ENCODE assay signal across 8 mouse cellular contexts in genomic region chr8:71379512-71380075, GRCm38 (mm10). TPM values are rescaled to one million over a fixed set of nuclear protein-coding genes. Genes with fewer than 3 reads are reported as not detected.
DNase-seq lines count a peak whose midpoint lies in the region; ATAC-seq and TF ChIP-seq lines count a peak whose summit lies in the region.

No protein-coding gene starts in this region.

- H3K9ac ChIP-seq in heart, embryonic 11.5 days (ENCODE audit: low read depth, low read length) = peak overlapping the region; percentile 81
- H3K9ac ChIP-seq in embryonic facial prominence, embryonic 12.5 days = peak overlapping the region; percentile 81
- H3K9ac ChIP-seq in midbrain, embryonic 14.5 days (replicated peaks; ENCODE audit: low read length) = peak overlapping the region; percentile 74; the same call in 1 of the 2 replicates

- peaks cover 38% of the 10 kb centered on the region for H3K4me1 ChIP-seq in heart, embryonic 11.5 days (ENCODE audit: control insufficient read depth, insufficient read depth, low read length)
- peaks cover 39% of the 10 kb centered on the region for H3K4me1 ChIP-seq in embryonic facial prominence, embryonic 12.5 days
- peaks cover 48% of the 10 kb centered on the region for H3K4me1 ChIP-seq in kidney, adult 2 months (ENCODE audit: control insufficient read depth, insufficient read depth, low read length)
- peaks cover 56% of the 10 kb centered on the region for H3K4me1 ChIP-seq in midbrain, embryonic 14.5 days (ENCODE audit: control insufficient read depth, insufficient read depth, low read length)

- WGBS in heart, embryonic 11.5 days (ENCODE audit: insufficient replicate concordance) = 48% methylated on average over 3 of the region's 3 CpGs
- 36% methylated on average over 3 of the region's 3 CpGs for WGBS in embryonic facial prominence, embryonic 12.5 days
- WGBS in kidney, adult 2 months = 31% methylated on average over 3 of the region's 3 CpGs
- WGBS in midbrain, embryonic 14.5 days = 20% methylated on average over 3 of the region's 3 CpGs

- intact Hi-C loops in left cerebral cortex, postnatal 4 days (cut with DNase I) = no loop called here

- peak overlapping the region; percentile 74 for H3K4me3 ChIP-seq in heart, embryonic 11.5 days (ENCODE audit: low read depth, low read length)
- H3K4me3 ChIP-seq in embryonic facial prominence, embryonic 12.5 days = peak overlapping the region; percentile 71
- H3K4me3 ChIP-seq in kidney, adult 2 months (ENCODE audit: insufficient read depth, low read depth, low read length) = peak overlapping the region; percentile 95
- H3K4me3 ChIP-seq in midbrain, embryonic 14.5 days (replicated peaks; ENCODE audit: low read depth, low read length) = peak overlapping the region; percentile 70

- peaks cover 14% of the 10 kb centered on the region for H3K36me3 ChIP-seq in heart, embryonic 11.5 days (ENCODE audit: control insufficient read depth, insufficient read depth, low read length)
- H3K36me3 ChIP-seq in embryonic facial prominence, embryonic 12.5 days = peaks cover 19% of the 10 kb centered on the region; the same call in 1 of the 2 replicates
- H3K36me3 ChIP-seq in kidney, adult 2 months (ENCODE audit: control insufficient read depth, insufficient read depth, low read length) = 0 out of 2 replicates have a peak, but pooled peaks cover under 1% of the 10 kb centered on the region
- H3K36me3 ChIP-seq in midbrain, embryonic 14.5 days (ENCODE audit: control insufficient read depth, insufficient read depth, low read length) = peaks cover 3% of the 10 kb centered on the region; the same call in 1 of the 2 replicates

- no peak overlapping the region for H3K27ac ChIP-seq in heart, embryonic 11.5 days (ENCODE audit: low read depth, low read length)
- no peak overlapping the region for H3K27ac ChIP-seq in embryonic facial prominence, embryonic 12.5 days
- H3K27ac ChIP-seq in kidney, adult 2 months (ENCODE audit: insufficient read depth, low read depth, low read length) = 0 out of 2 replicates have a peak overlapping the region, but pooled peaks have one; percentile 95
- H3K27ac ChIP-seq in midbrain, embryonic 14.5 days (replicated peaks; ENCODE audit: low read depth, low read length) = no peak overlapping the region

- peaks cover 2% of the 10 kb centered on the region; the same call in 1 of the 2 replicates for H3K27me3 ChIP-seq in heart, embryonic 11.5 days (ENCODE audit: control insufficient read depth, insufficient read depth, low read length)
- peaks cover 5% of the 10 kb centered on the region; the same call in 1 of the 2 replicates for H3K27me3 ChIP-seq in embryonic facial prominence, embryonic 12.5 days
- no peaks in the 10 kb centered on the region for H3K27me3 ChIP-seq in kidney, adult 2 months (replicated peaks; ENCODE audit: control insufficient read depth, insufficient read depth, low read length)
- peaks cover 7% of the 10 kb centered on the region; the same call in 1 of the 2 replicates for H3K27me3 ChIP-seq in midbrain, embryonic 14.5 days (ENCODE audit: control insufficient read depth, insufficient read depth, low read length)

- TF ChIP-seq POLR2A in kidney, adult 2 months (IDR thresholded peaks at IDR 0.05; ENCODE audit: low read depth, low read length) = no peak

- ATAC-seq in heart, embryonic 11.5 days (replicated peaks; ENCODE audit: insufficient number of reproducible peaks, low FRiP score, low TSS enrichment) = no peak
- no peak for ATAC-seq in embryonic facial prominence, embryonic 12.5 days (ENCODE audit: insufficient number of reproducible peaks, insufficient read depth, low FRiP score, low TSS enrichment)
- no peak for ATAC-seq in midbrain, embryonic 14.5 days (ENCODE audit: low FRiP score, low TSS enrichment)
- no peak for ATAC-seq in CD4-positive, CD25-positive, alpha-beta regulatory T cell, adult 4 months

- no peaks in the 10 kb centered on the region for H3K9me3 ChIP-seq in heart, embryonic 11.5 days (replicated peaks; ENCODE audit: control insufficient read depth, low read length)
- H3K9me3 ChIP-seq in embryonic facial prominence, embryonic 12.5 days = no peaks in the 10 kb centered on the region
- H3K9me3 ChIP-seq in midbrain, embryonic 14.5 days (ENCODE audit: control insufficient read depth, low read length) = no peaks in the 10 kb centered on the region

- no peak for TF ChIP-seq CTCF in kidney, adult 2 months (conservative IDR thresholded peaks at IDR 0.05; ENCODE audit: insufficient read depth, insufficient read length, low read depth, low read length)

- DNase-seq in heart, adult 11 months = no peak
- DNase-seq in kidney, adult 2 months = peak; percentile 70
- DNase-seq in midbrain, embryonic 14.5 days = no peak
- DNase-seq in spleen, adult 12 weeks (ENCODE audit: low spot score) = no peak
- DNase-seq in left cerebral cortex, postnatal 4 days = no peak

- H3K4me2 ChIP-seq in heart, embryonic 11.5 days = peak overlapping the region; percentile 67
- H3K4me2 ChIP-seq in embryonic facial prominence, embryonic 12.5 days (replicated peaks) = peak overlapping the region; percentile 96
- H3K4me2 ChIP-seq in midbrain, embryonic 14.5 days (ENCODE audit: low read length) = peak overlapping the region; percentile 99

RNA-seq across cellular contexts. Expression of gene Nr2f6, which starts 2.2 kb away (rescaled TPM):
- polyA plus RNA-seq in heart, embryonic 11.5 days (2014; fragmentation: Nextera tagmentation; extraction: Ambion mirVana) = 45.7 and 47.2 TPM in 2 replicates
- 71.0 and 72.7 TPM in 2 replicates for polyA plus RNA-seq in embryonic facial prominence, embryonic 12.5 days (2016; fragmentation: Nextera tagmentation; extraction: Ambion mirVana)
- 177 and 264 TPM in 2 replicates for polyA plus RNA-seq in kidney, adult 2 months (2012; rRNA removed)
- 24.9 and 29.4 TPM in 2 replicates for polyA plus RNA-seq in midbrain, embryonic 14.5 days (2014; fragmentation: Nextera tagmentation; extraction: Ambion mirVana)
- total RNA-seq in left cerebral cortex, postnatal 4 days (2021) = 10 to 100 TPM; 32.2 to 33.1 TPM
- polyA plus RNA-seq in CD4-positive, CD25-positive, alpha-beta regulatory T cell, adult 4 months (2017; shearing (Covaris generic)) = under 1 TPM in 1 of 2 experiments, not detected in 1; 0.36 TPM

RNA-seq across cellular contexts. Expression of gene Ocel1, which starts 8.5 kb away (rescaled TPM):
- polyA plus RNA-seq in heart, embryonic 11.5 days (2014; fragmentation: Nextera tagmentation; extraction: Ambion mirVana) = 2.7 and 2.9 TPM in 2 replicates
- 5.4 and 5.6 TPM in 2 replicates for polyA plus RNA-seq in embryonic facial prominence, embryonic 12.5 days (2016; fragmentation: Nextera tagmentation; extraction: Ambion mirVana)
- polyA plus RNA-seq in kidney, adult 2 months (2012; rRNA removed) = 12.5 and 14.2 TPM in 2 replicates
- polyA plus RNA-seq in midbrain, embryonic 14.5 days (2014; fragmentation: Nextera tagmentation; extraction: Ambion mirVana) = 4.2 and 4.3 TPM in 2 replicates
- 10 to 100 TPM; 17.9 to 18.5 TPM for total RNA-seq in left cerebral cortex, postnatal 4 days (2021)
- polyA plus RNA-seq in CD4-positive, CD25-positive, alpha-beta regulatory T cell, adult 4 months (2017; shearing (Covaris generic)) = 1 to 10 TPM; 3.9 to 4.1 TPM

RNA-seq across cellular contexts. Expression of gene Use1, which starts 12.9 kb away (rescaled TPM):
- 73.3 and 80.7 TPM in 2 replicates for polyA plus RNA-seq in heart, embryonic 11.5 days (2014; fragmentation: Nextera tagmentation; extraction: Ambion mirVana)
- polyA plus RNA-seq in embryonic facial prominence, embryonic 12.5 days (2016; fragmentation: Nextera tagmentation; extraction: Ambion mirVana) = 85.4 and 89.2 TPM in 2 replicates
- 111 and 127 TPM in 2 replicates for polyA plus RNA-seq in kidney, adult 2 months (2012; rRNA removed)
- polyA plus RNA-seq in midbrain, embryonic 14.5 days (2014; fragmentation: Nextera tagmentation; extraction: Ambion mirVana) = 121 TPM in 2 replicates
- 100 to 1,000 TPM; 116 to 117 TPM for total RNA-seq in left cerebral cortex, postnatal 4 days (2021)
- 100 to 1,000 TPM; 292 to 321 TPM for polyA plus RNA-seq in CD4-positive, CD25-positive, alpha-beta regulatory T cell, adult 4 months (2017; shearing (Covaris generic))

RNA-seq across cellular contexts. Expression of gene Ushbp1, which starts 16.0 kb away (rescaled TPM):
- 3.0 and 4.3 TPM in 2 replicates for polyA plus RNA-seq in heart, embryonic 11.5 days (2014; fragmentation: Nextera tagmentation; extraction: Ambion mirVana)
- 8.6 and 8.9 TPM in 2 replicates for polyA plus RNA-seq in embryonic facial prominence, embryonic 12.5 days (2016; fragmentation: Nextera tagmentation; extraction: Ambion mirVana)
- polyA plus RNA-seq in kidney, adult 2 months (2012; rRNA removed) = 38.5 and 43.4 TPM in 2 replicates
- 3.5 and 5.7 TPM in 2 replicates for polyA plus RNA-seq in midbrain, embryonic 14.5 days (2014; fragmentation: Nextera tagmentation; extraction: Ambion mirVana)
- total RNA-seq in left cerebral cortex, postnatal 4 days (2021) = 1 to 10 TPM; 6.5 TPM
- polyA plus RNA-seq in CD4-positive, CD25-positive, alpha-beta regulatory T cell, adult 4 months (2017; shearing (Covaris generic)) = not detected

RNA-seq across cellular contexts. Expression of gene Babam1, which starts 17.1 kb away (rescaled TPM):
- 89.6 and 92.1 TPM in 2 replicates for polyA plus RNA-seq in heart, embryonic 11.5 days (2014; fragmentation: Nextera tagmentation; extraction: Ambion mirVana)
- 99.6 and 103 TPM in 2 replicates for polyA plus RNA-seq in embryonic facial prominence, embryonic 12.5 days (2016; fragmentation: Nextera tagmentation; extraction: Ambion mirVana)
- 153 and 162 TPM in 2 replicates for polyA plus RNA-seq in kidney, adult 2 months (2012; rRNA removed)
- 78.3 and 88.4 TPM in 2 replicates for polyA plus RNA-seq in midbrain, embryonic 14.5 days (2014; fragmentation: Nextera tagmentation; extraction: Ambion mirVana)
- total RNA-seq in left cerebral cortex, postnatal 4 days (2021) = 10 to 100 TPM; 75.8 to 88.0 TPM
- 10 to 100 TPM; 54.6 to 55.8 TPM for polyA plus RNA-seq in CD4-positive, CD25-positive, alpha-beta regulatory T cell, adult 4 months (2017; shearing (Covaris generic))

Comparison
In these comparisons a context has a peak if more than half of its experiments do, and no peak if none do; other contexts are left out.
1. RNA of gene Nr2f6, which starts 2.2 kb away (polyA plus RNA-seq): 177 to 264 TPM in kidney, adult 2 months, 71.0 to 72.7 TPM in embryonic facial prominence, embryonic 12.5 days, 45.7 to 47.2 TPM in heart, embryonic 11.5 days and 24.9 to 29.4 TPM in midbrain, embryonic 14.5 days; 0.36 TPM in CD4-positive, CD25-positive, alpha-beta regulatory T cell, adult 4 months; every median in the first group is over 10 times any median in the second.
2. Peak in every context shown above with its lines, with median percentiles within 50 percentile points of each other: H3K4me2 ChIP-seq, H3K4me3 ChIP-seq and H3K9ac ChIP-seq.